Mouse (Mus musculus) gastrocnemius, adult 2 months (tissue): Measurements from ENCODE around the gene Traf3ip2. TPM values are rescaled to one million over a fixed set of nuclear protein-coding genes. Genes with fewer than 3 reads are reported as not detected.

Source experiments
- DNase-seq: peaks from one replicate; pipeline ENCODE4 v3.0.0; 2022
- H3K27ac ChIP-seq: fragments of 200-600 bp; 2 replicates; pipeline ENCODE4 v1.8.1; 2022; ENCODE audit warnings: mild to moderate bottlenecking
- H3K4me3 ChIP-seq: fragments of 200-600 bp; 2 replicates; pipeline ENCODE4 v1.8.1; 2022; ENCODE audit warnings: mild to moderate bottlenecking, moderate library complexity
- CTCF ChIP-seq: fragments of 200-600 bp; IDR thresholded peaks from 2 replicates; pipeline ENCODE4 v1.8.1; 2022; ENCODE audit warnings: antibody characterized with exemption, mild to moderate bottlenecking, moderate library complexity
- intact Hi-C: fragments of 180-260 bp; cut with DNase I; formaldehyde crosslinking; loops from one replicate; pipeline ENCODE4 v1.15.1; 2025
- total RNA-seq, 2 experiments: library from RNA; stranded (reverse); gene quantifications; 2 replicates each; pipeline ENCODE4 v1.2.3; 2021

Traf3ip2 gene
- total RNA-seq, 2 experiments from 2014 or later, result 5.5 to 9.0 TPM

GRCm38 (mm10) chr10:39674766-39675165 lies 62.0 kb downstream of the Traf3ip2 start:
- Histone ChIP-seq H3K27ac (no peak overlapping the region), H3K4me3 (no peak overlapping the region)
- TF ChIP-seq CTCF, result no peak
- intact Hi-C loops, result no loop called here
- no peak for DNase-seq

- no peak for DNase-seq
- Histone ChIP-seq H3K4me3 (no peak overlapping the region), H3K27ac (no peak overlapping the region)
- no peak for TF ChIP-seq CTCF
- intact Hi-C loops, result no loop called here
Observed at GRCm38 (mm10) chr10:39678199-39678791, 65.6 kb downstream of the Traf3ip2 start.

GRCm38 (mm10) chr10:39681014-39681413 lies 68.3 kb downstream of the Traf3ip2 start:
- H3K4me3 ChIP-seq, result no peak overlapping the region
- intact Hi-C loops, result no loop called here
- H3K27ac ChIP-seq, result no peak overlapping the region
- no peak for DNase-seq
- TF ChIP-seq CTCF, result no peak

GRCm38 (mm10) chr10:39682556-39682955 lies 69.8 kb downstream of the Traf3ip2 start:
- H3K4me3 ChIP-seq, result no peak overlapping the region
- peak overlapping the region; percentile 52 for H3K27ac ChIP-seq
- no peak for TF ChIP-seq CTCF
- DNase-seq, result no peak
- intact Hi-C loops, result no loop called here

GRCm38 (mm10) chr10:39683481-39683880 lies 70.7 kb downstream of the Traf3ip2 start:
- intact Hi-C loops, result no loop called here
- Histone ChIP-seq H3K27ac (peak overlapping the region; percentile 7; the same call in 1 of the 2 replicates), H3K4me3 (no peak overlapping the region)
- no peak for TF ChIP-seq CTCF
- DNase-seq, result no peak

GRCm38 (mm10) chr10:39686811-39687210 lies 74.1 kb downstream of the Traf3ip2 start:
- no peak overlapping the region for H3K4me3 ChIP-seq
- no peak overlapping the region for H3K27ac ChIP-seq
- intact Hi-C loops, result no loop called here
- no peak for TF ChIP-seq CTCF
- peak; percentile 30 for DNase-seq

GRCm38 (mm10) chr10:39687851-39688250 lies 75.1 kb downstream of the Traf3ip2 start:
- H3K27ac ChIP-seq, result peak overlapping the region; percentile 24; the same call in 1 of the 2 replicates
- TF ChIP-seq CTCF, result no peak
- no peak for DNase-seq
- no peak overlapping the region for H3K4me3 ChIP-seq
- intact Hi-C loops, result no loop called here

- no peak for TF ChIP-seq CTCF
- H3K27ac ChIP-seq, result peak overlapping the region; percentile 80
- no peak for DNase-seq
- peak overlapping the region; percentile 48 for H3K4me3 ChIP-seq
- intact Hi-C loops, result loop anchor here (5.0 kb wide), 1 partner anchor 36 kb away; no protein-coding TSS in a partner anchor
Observed at GRCm38 (mm10) chr10:39691351-39692064, 78.8 kb downstream of the Traf3ip2 start.

- no peak for DNase-seq
- peak overlapping the region; percentile 80 for H3K27ac ChIP-seq
- intact Hi-C loops, result loop anchor here (5.0 kb wide), 1 partner anchor 35 kb away; no protein-coding TSS in a partner anchor
- H3K4me3 ChIP-seq, result no peak overlapping the region
- TF ChIP-seq CTCF, result no peak
Observed at GRCm38 (mm10) chr10:39692152-39692551, 79.4 kb downstream of the Traf3ip2 start.

Other genes with a start within 250 kb of the Traf3ip2 start
- 10 to 100 TPM in 1 of 2 experiments, 1 to 10 TPM in 1; 7.3 to 12.0 TPM for gene Fyn, start 244.1 kb upstream of the Traf3ip2 start, total RNA-seq
- gene Rev3l, start 119.2 kb downstream of the Traf3ip2 start, total RNA-seq, result 10 to 100 TPM; 27.0 to 55.3 TPM